28 mouse cellular contexts compared by ENCODE assay signal in the genomic region with DNA sequence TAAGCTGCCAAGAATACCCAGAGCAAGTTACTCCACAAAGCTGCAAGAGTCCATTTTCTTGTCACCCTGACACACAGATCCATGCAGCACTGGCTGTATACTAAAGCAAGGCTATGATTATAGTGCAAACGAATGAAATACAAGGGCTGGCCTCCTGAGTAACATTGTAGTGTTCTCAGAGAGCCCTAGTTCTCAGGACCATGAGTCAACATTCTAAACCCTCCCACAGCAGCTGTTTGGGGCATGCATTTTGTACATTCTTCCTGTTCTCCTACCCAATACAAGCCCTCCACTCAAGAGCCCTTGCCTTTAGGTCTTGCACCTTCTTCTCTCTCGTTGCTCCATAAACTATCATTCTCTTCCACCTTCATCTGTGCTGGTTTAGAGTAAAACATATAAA. TPM values are rescaled to one million over a fixed set of nuclear protein-coding genes. Genes with fewer than 3 reads are reported as not detected.
DNase-seq lines count a peak whose midpoint lies in the region; TF ChIP-seq lines count a peak whose summit lies in the region.
"Had no signal": no experiment of that assay in that cellular context is flagged by ENCODE, and none has a peak within 500 bp of the region (broad histone marks: within the 10 kb centered on the region; RNA-seq: fewer than 3 reads in every experiment).

No protein-coding gene starts in this region.

- H3K27me3 ChIP-seq in C2C12 (ENCODE audit: control insufficient read depth, insufficient read depth, insufficient read length) = no peaks in the 10 kb centered on the region
- H3K27me3 ChIP-seq: embryonic facial prominence, embryonic 13.5 days; embryonic facial prominence, embryonic 15.5 days; forebrain, embryonic 12.5 days; Patski had no signal

- no peak overlapping the region for H3K27ac ChIP-seq in gastrocnemius, adult 2 months
- H3K27ac ChIP-seq: embryonic facial prominence, embryonic 13.5 days; embryonic facial prominence, embryonic 15.5 days; forebrain, embryonic 10.5 days; forebrain, embryonic 12.5 days had no signal

- H3ac ChIP-seq in C2C12 (ENCODE audit: control insufficient read depth, insufficient read length, low read depth) = no peak overlapping the region

- H3K79me3 ChIP-seq in C2C12 (ENCODE audit: low read depth) = no peaks in the 10 kb centered on the region

- intact Hi-C loops in gastrocnemius, adult 2 months (cut with DNase I) = no loop called here

- TF ChIP-seq CTCF in C2C12 (IDR thresholded peaks at IDR 0.05; ENCODE audit: control insufficient read depth, insufficient read depth, insufficient read length) = no peak
- TF ChIP-seq CTCF in gastrocnemius, adult 2 months (IDR thresholded peaks at IDR 0.05) = no peak

- no peaks in the 10 kb centered on the region for H3K79me2 ChIP-seq in C2C12 (ENCODE audit: control insufficient read depth, insufficient read depth)

- no peak overlapping the region for H3K4me3 ChIP-seq in C2C12 (ENCODE audit: insufficient read depth, poor library complexity, severe bottlenecking)
- H3K4me3 ChIP-seq in gastrocnemius, adult 2 months = no peak overlapping the region
- H3K4me3 ChIP-seq: embryonic facial prominence, embryonic 13.5 days; embryonic facial prominence, embryonic 15.5 days; erythroblast, embryonic 14.5 days; forebrain, embryonic 10.5 days; forebrain, embryonic 12.5 days had no signal

- H3K36me3 ChIP-seq in C2C12 (ENCODE audit: control insufficient read depth, insufficient read depth) = no peaks in the 10 kb centered on the region
- H3K36me3 ChIP-seq: embryonic facial prominence, embryonic 13.5 days; embryonic facial prominence, embryonic 15.5 days; forebrain, embryonic 10.5 days; forebrain, embryonic 12.5 days had no signal

- peak; percentile 8 for DNase-seq in brain, adult 2 months (ENCODE audit: low read depth, low spot score)
- no peak for DNase-seq in urinary bladder, adult 18-20 months (ENCODE audit: low spot score in 2 of 2)
- DNase-seq in urinary bladder, postnatal 14 days (ENCODE audit: low spot score) = no peak
- DNase-seq in gastrocnemius, adult 2 months = no peak
- DNase-seq: adrenal gland, adult 8-10 months; adrenal gland, postnatal 14 days; adrenal gland, postnatal 36 days; B cell, adult 2 months; cerebellum, adult 11 months; cerebellum, adult 18-20 months; cerebellum, adult 8-10 months; cerebellum, adult 9-11 months; cerebellum, postnatal 14 days; cerebellum, postnatal 36 days; embryo, embryonic 11 days had no signal

TF ChIP-seq in C2C12, 6 proteins besides CTCF, POLR2A, EP300 and RAD21:
- TF ChIP-seq MYOD1 (IDR thresholded peaks at IDR 0.05; ENCODE audit: control insufficient read depth, insufficient read length, low read depth) (peak; percentile 28), FOSL1 (IDR thresholded peaks at IDR 0.05; ENCODE audit: insufficient read depth, low read length, poor library complexity, severe bottlenecking) (no peak)

RNA-seq across cellular contexts. Expression of gene Ifi209, which starts 14.7 kb away (rescaled TPM):
- not detected for polyA plus RNA-seq in C2C12 (2012; fragmentation: generic; extraction: Trizol)
- under 1 TPM; 0.11 to 0.18 TPM for total RNA-seq in gastrocnemius, adult 2 months (2021)
- total RNA-seq: ES-E14, MEL had no signal
- polyA plus RNA-seq: embryonic facial prominence, embryonic 11.5 days; erythroblast, embryonic 14.5 days; forebrain, embryonic 10.5 days; forebrain, embryonic 12.5 days had no signal

RNA-seq across cellular contexts. Expression of gene Ifi208, which starts 28.1 kb away (rescaled TPM):
- not detected for polyA plus RNA-seq in C2C12 (2012; fragmentation: generic; extraction: Trizol)
- under 1 TPM; 0.08 TPM for total RNA-seq in gastrocnemius, adult 2 months (2021)
- total RNA-seq: ES-E14, MEL had no signal
- polyA plus RNA-seq: brain, embryonic 14.5 days; embryonic facial prominence, embryonic 13.5 days; forebrain, embryonic 10.5 days; forebrain, embryonic 12.5 days; forebrain, embryonic 14.5 days; Patski had no signal

RNA-seq across cellular contexts. Expression of gene Ifi213, which starts 46.3 kb away (rescaled TPM):
- polyA plus RNA-seq in C2C12 (2012; fragmentation: generic; extraction: Trizol) = not detected
- total RNA-seq in gastrocnemius, adult 2 months (2021) = not detected
- total RNA-seq: MEL had no signal
- polyA plus RNA-seq: embryonic facial prominence, embryonic 11.5 days; embryonic facial prominence, embryonic 13.5 days; erythroblast, embryonic 14.5 days; forebrain, embryonic 10.5 days; forebrain, embryonic 12.5 days; forebrain, embryonic 14.5 days; forebrain, embryonic 16.5 days; Patski had no signal
